Mouse (Mus musculus) C2C12 (cell line): Measurements from ENCODE around the gene Hoxc6.

Experiments
- CEBPB ChIP-seq: IDR thresholded peaks from one replicate; pipeline ENCODE4 v1.6.1; 2011; ENCODE audit warnings: low read depth, mild to moderate bottlenecking, control low read depth, moderate library complexity
- CTCF ChIP-seq: IDR thresholded peaks from one replicate; pipeline ENCODE4 v1.5.1; 2011; ENCODE audit not compliant: control insufficient read depth, insufficient read depth, insufficient read length
- FOSL1 ChIP-seq: IDR thresholded peaks from one replicate; pipeline ENCODE4 v1.8.0; 2011; ENCODE audit warnings: mild to moderate bottlenecking, low read length; ENCODE audit not compliant: poor library complexity, insufficient read depth, severe bottlenecking
- MAX ChIP-seq: IDR thresholded peaks from one replicate; pipeline ENCODE4 v1.6.1; 2011; ENCODE audit warnings: mild to moderate bottlenecking, control low read depth
- USF1 ChIP-seq: IDR thresholded peaks from one replicate; pipeline ENCODE4 v1.6.1; 2011; ENCODE audit warnings: low read depth, mild to moderate bottlenecking, control low read depth, moderate library complexity

- TF ChIP-seq CTCF (no peak), FOSL1 (no peak), MAX (no peak), USF1 (no peak), CEBPB (no peak)
Observed at GRCm38 (mm10) chr15:103021544-103021943, 23.5 kb downstream of the Hoxc6 start.
